Mouse (Mus musculus) left cerebral cortex, adult 9 months (tissue): ENCODE results near the gene Slc24a4.
"Not testable (repeated sequence)": the region's sequence is repeated elsewhere in the genome, so short reads cannot be mapped to it uniquely, and the experiment has no call there.

ENCODE experiments used
- DNase-seq, 2 experiments: peaks; one replicate each; pipeline ENCODE4 v3.0.0; 2022; ENCODE audit warnings: low spot score in 2 of 2

The Slc24a4 gene

GRCm38 (mm10) chr12:102248104-102248503 lies 119.6 kb downstream of the Slc24a4 start:
- DNase-seq: peak; percentile 30 to 59

GRCm38 (mm10) chr12:102250316-102250715 lies 121.8 kb downstream of the Slc24a4 start:
- DNase-seq: peak in 1 of 2 experiments; percentile 46

GRCm38 (mm10) chr12:102251070-102251469 lies 122.5 kb downstream of the Slc24a4 start:
- peak; percentile 25 to 62 for DNase-seq

GRCm38 (mm10) chr12:102251985-102252384 lies 123.5 kb downstream of the Slc24a4 start:
- DNase-seq: peak in 1 of 2 experiments; percentile 43

- no peak for DNase-seq
Observed at GRCm38 (mm10) chr12:102252525-102252924, 124.0 kb downstream of the Slc24a4 start.

GRCm38 (mm10) chr12:102255012-102255411 lies 126.5 kb downstream of the Slc24a4 start:
- DNase-seq: no peak

GRCm38 (mm10) chr12:102258522-102259112 lies 130.1 kb downstream of the Slc24a4 start:
- DNase-seq: no peak

GRCm38 (mm10) chr12:102261933-102262396 lies 133.4 kb downstream of the Slc24a4 start:
- DNase-seq: no peak

- no peak for DNase-seq
Observed at GRCm38 (mm10) chr12:102262809-102263208, 134.3 kb downstream of the Slc24a4 start.

- DNase-seq: no peak
Observed at GRCm38 (mm10) chr12:102263249-102263648, 134.7 kb downstream of the Slc24a4 start.

- DNase-seq: no peak
Observed at GRCm38 (mm10) chr12:102266433-102266832, 137.9 kb downstream of the Slc24a4 start.

GRCm38 (mm10) chr12:102269144-102269543 lies 140.6 kb downstream of the Slc24a4 start:
- no peak for DNase-seq

GRCm38 (mm10) chr12:102270776-102271405 lies 142.4 kb downstream of the Slc24a4 start:
- DNase-seq: no peak

- DNase-seq: no peak
Observed at GRCm38 (mm10) chr12:102271447-102271846, 142.9 kb downstream of the Slc24a4 start.

- DNase-seq: no peak
Observed at GRCm38 (mm10) chr12:102275833-102276443, 147.4 kb downstream of the Slc24a4 start.

GRCm38 (mm10) chr12:102280290-102280689 lies 151.8 kb downstream of the Slc24a4 start:
- DNase-seq: not testable (repeated sequence)

GRCm38 (mm10) chr12:102280867-102281503 lies 152.5 kb downstream of the Slc24a4 start:
- no peak for DNase-seq

- no peak for DNase-seq
Observed at GRCm38 (mm10) chr12:102282126-102282525, 153.6 kb downstream of the Slc24a4 start.

GRCm38 (mm10) chr12:102282763-102283482 lies 154.4 kb downstream of the Slc24a4 start, which contains the start of gene Rin3:
Gene Rin3, plus strand, starts transcription at chr12:102283048.
- DNase-seq: no peak

GRCm38 (mm10) chr12:102283483-102284266 lies 155.1 kb downstream of the Slc24a4 start:
- no peak for DNase-seq

GRCm38 (mm10) chr12:102284267-102284610 lies 155.7 kb downstream of the Slc24a4 start:
- DNase-seq: no peak
